Mouse (Mus musculus) ES-E14 (cell line): ENCODE measurements at regions not wholly inside any gene's neighbourhood (a gene's known extent, or its start where the extent isn't known, plus 50 kb on each side); places are given as distances from the start of the nearest gene placed in this dataset.

Experiments
- CHD2 ChIP-seq: IDR thresholded peaks from 2 replicates; pipeline ENCODE4 v1.6.1; 2014; ENCODE audit warnings: mild to moderate bottlenecking, low read depth, low read length, inconsistent platforms
- HCFC1 ChIP-seq: IDR thresholded peaks from 2 replicates; pipeline ENCODE4 v1.6.1; 2012; ENCODE audit warnings: low read length, inconsistent platforms, borderline replicate concordance; ENCODE audit not compliant: insufficient read depth
- ZC3H11A ChIP-seq: IDR thresholded peaks from 2 replicates; pipeline ENCODE4 v1.6.1; 2012; ENCODE audit warnings: low read depth, mild to moderate bottlenecking, inconsistent platforms, low read length, borderline replicate concordance
- ZNF384 ChIP-seq: IDR thresholded peaks from 2 replicates; pipeline ENCODE4 v1.6.1; 2012; ENCODE audit warnings: low read depth, low read length, inconsistent platforms

DNA sequence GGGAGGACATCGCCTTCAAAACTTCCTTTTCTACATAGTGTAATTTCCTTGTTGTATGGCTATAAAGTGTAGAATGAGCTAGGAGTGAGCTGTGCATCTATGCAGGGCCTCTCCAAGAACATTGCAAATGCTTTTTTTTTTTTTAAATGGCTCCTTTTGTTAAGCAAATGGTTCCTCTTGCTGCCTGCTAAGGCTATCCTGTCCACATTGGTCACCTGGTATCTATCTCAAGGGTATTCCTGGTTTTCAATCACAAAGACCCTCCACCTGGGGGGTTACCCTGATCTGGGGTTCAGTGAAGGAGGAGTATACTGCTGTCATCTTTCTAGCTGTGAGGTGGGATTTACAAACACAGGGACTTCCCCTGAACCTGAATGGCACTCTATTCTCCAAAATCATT, 112.9 kb upstream of the Sall1 start:
- TF ChIP-seq HCFC1 (no peak), CHD2 (no peak), ZNF384 (peak; percentile 70; the same call in 1 of the 2 replicates), ZC3H11A (no peak)
